Mouse (Mus musculus) heart, embryonic 13.5 days (tissue): ENCODE measurements around the gene Ptges3l. TPM values are rescaled to one million over a fixed set of nuclear protein-coding genes. Genes with fewer than 3 reads are reported as not detected.
"Not testable (repeated sequence)": the region's sequence is repeated elsewhere in the genome, so short reads cannot be mapped to it uniquely, and the experiment has no call there.

Experiments
- ATAC-seq: fragments of 200-750 bp; cut with Nextera tagmentation; 2 replicates; pipeline ENCODE4 v1.8.0; 2017; ENCODE audit warnings: moderate TSS enrichment; ENCODE audit not compliant: insufficient number of reproducible peaks, low FRiP score, low TSS enrichment; ENCODE audit errors: extremely low read depth
- H3K27ac ChIP-seq: fragments of 300-500 bp; sonication (generic); replicated peaks from 2 replicates; pipeline ENCODE4 v1.5.1; 2015; ENCODE audit warnings: moderate library complexity, mild to moderate bottlenecking, inconsistent platforms
- H3K27me3 ChIP-seq: fragments of 300-500 bp; sonication (generic); replicated peaks from 2 replicates; pipeline ENCODE4 v1.6.1; 2015; ENCODE audit warnings: mild to moderate bottlenecking, inconsistent platforms
- H3K36me3 ChIP-seq: fragments of 300-500 bp; sonication (generic); 2 replicates; pipeline ENCODE4 v1.6.1; 2015; ENCODE audit warnings: mild to moderate bottlenecking, inconsistent platforms
- H3K4me1 ChIP-seq: fragments of 300-500 bp; sonication (generic); 2 replicates; pipeline ENCODE4 v1.6.1; 2015; ENCODE audit warnings: inconsistent platforms
- H3K4me2 ChIP-seq: fragments of 300-500 bp; sonication (generic); 2 replicates; pipeline ENCODE4 v1.6.1; 2015; ENCODE audit warnings: inconsistent platforms, mild to moderate bottlenecking, moderate library complexity
- H3K4me3 ChIP-seq: fragments of 300-500 bp; sonication (generic); 2 replicates; pipeline ENCODE4 v1.5.1; 2015; ENCODE audit warnings: moderate library complexity, mild to moderate bottlenecking, inconsistent platforms
- H3K9ac ChIP-seq: fragments of 300-500 bp; sonication (generic); 2 replicates; pipeline ENCODE4 v1.6.1; 2015; ENCODE audit warnings: inconsistent platforms, mild to moderate bottlenecking, moderate library complexity
- H3K9me3 ChIP-seq: fragments of 300-500 bp; sonication (generic); 2 replicates; pipeline ENCODE4 v1.6.1; 2016; ENCODE audit warnings: inconsistent platforms
- WGBS: fragments of 180-500 bp; shearing (Covaris S2); methylation state at CpG from one replicate; pipeline ENCODE4 v1.1.7; 2015; ENCODE audit warnings: mixed read lengths; 5-methylcytosine and 5-hydroxymethylcytosine counted together
- polyA plus RNA-seq: library from polyadenylated mRNA; unstranded; fragments of >200 nt; fragmentation: Nextera tagmentation; extraction: Ambion mirVana; gene quantifications from 2 replicates; pipeline ENCODE4 v1.2.1, GENCODE M21; 2015

Gene Ptges3l
- polyA plus RNA-seq, 1 experiment from 2014 or later, result 71.6 TPM

GRCm38 (mm10) chr11:101418991-101419390 lies 6.1 kb downstream of the Ptges3l start:
- Histone ChIP-seq H3K4me1 (peaks cover 31% of the 10 kb centered on the region), H3K4me2 (no peak overlapping the region), H3K36me3 (peaks cover 38% of the 10 kb centered on the region), H3K9ac (no peak overlapping the region), H3K27ac (no peak overlapping the region), H3K4me3 (no peak overlapping the region), H3K27me3 (no peaks in the 10 kb centered on the region), H3K9me3 (no peaks in the 10 kb centered on the region)
- no peak for ATAC-seq
- 45% methylated on average over 6 of the region's 6 CpGs for WGBS

DNA sequence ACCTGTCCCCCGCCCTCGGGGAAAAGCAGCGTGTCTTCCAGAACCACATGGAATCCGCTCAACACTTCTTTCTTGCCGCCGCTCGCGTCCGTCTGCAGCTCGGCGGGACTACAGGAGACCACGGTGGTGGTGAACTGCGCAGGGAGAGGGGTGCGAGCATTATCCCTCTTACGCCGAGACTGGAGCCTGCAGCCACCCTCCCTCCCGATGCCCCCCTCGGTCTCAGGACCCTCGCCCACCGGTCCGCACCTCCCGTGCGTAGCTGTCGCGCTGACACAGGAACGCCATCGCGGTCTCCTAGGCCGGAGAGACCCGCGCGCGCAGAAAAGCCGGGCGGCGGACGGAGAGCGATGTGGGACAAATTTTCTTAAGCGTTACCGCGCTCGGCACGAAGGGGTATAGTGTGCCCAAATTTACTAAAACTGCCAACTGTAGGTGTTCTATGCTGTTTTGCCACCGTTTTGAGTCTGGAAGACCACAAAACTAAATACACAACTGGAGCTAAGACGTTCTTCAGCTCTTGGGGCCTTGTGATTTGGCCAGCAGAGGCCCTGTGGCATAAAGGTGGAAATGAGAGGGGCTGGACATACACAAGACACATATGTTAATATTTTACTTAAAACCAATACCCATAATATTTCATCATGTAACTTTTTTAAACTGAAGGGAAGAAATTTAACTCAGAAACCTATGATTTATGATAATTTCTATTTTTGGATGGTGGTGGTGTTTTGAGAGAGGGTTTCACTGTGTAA lies 7.9 kb downstream of the Ptges3l start, which contains the start of gene Aarsd1:
Aarsd1 (minus strand) TSS at position 515 of the 755 bp plus-strand sequence.
- no peaks in the 10 kb centered on the region for H3K9me3 ChIP-seq
- H3K36me3 ChIP-seq, result peaks cover 52% of the 10 kb centered on the region
- H3K27ac ChIP-seq, result peak within 1 kb of the TSS; percentile 73
- peaks cover 18% of the 10 kb centered on the region for H3K4me1 ChIP-seq
- peak within 1 kb of the TSS; percentile 91 for H3K9ac ChIP-seq
- peak within 1 kb of the TSS; percentile 93 for H3K4me2 ChIP-seq
- H3K4me3 ChIP-seq, result peak within 1 kb of the TSS; percentile 90
- ATAC-seq, result peak; percentile 44; the same call in 1 of the 2 replicates
- WGBS, result under 1% methylated on average over 45 of the region's 45 CpGs
- no peaks in the 10 kb centered on the region for H3K27me3 ChIP-seq

GRCm38 (mm10) chr11:101416433-101417100 lies 8.6 kb downstream of the Ptges3l start:
- peaks cover 55% of the 10 kb centered on the region for H3K36me3 ChIP-seq
- H3K9ac ChIP-seq, result peak overlapping the region; percentile 91
- 3% methylated on average over 11 of the region's 11 CpGs for WGBS
- peaks cover 13% of the 10 kb centered on the region for H3K4me1 ChIP-seq
- peak overlapping the region; percentile 90 for H3K4me3 ChIP-seq
- H3K4me2 ChIP-seq, result peak overlapping the region; percentile 93
- ATAC-seq, result peak; percentile 29
- no peaks in the 10 kb centered on the region for H3K27me3 ChIP-seq
- H3K9me3 ChIP-seq, result no peaks in the 10 kb centered on the region
- H3K27ac ChIP-seq, result peak overlapping the region; percentile 73

DNA sequence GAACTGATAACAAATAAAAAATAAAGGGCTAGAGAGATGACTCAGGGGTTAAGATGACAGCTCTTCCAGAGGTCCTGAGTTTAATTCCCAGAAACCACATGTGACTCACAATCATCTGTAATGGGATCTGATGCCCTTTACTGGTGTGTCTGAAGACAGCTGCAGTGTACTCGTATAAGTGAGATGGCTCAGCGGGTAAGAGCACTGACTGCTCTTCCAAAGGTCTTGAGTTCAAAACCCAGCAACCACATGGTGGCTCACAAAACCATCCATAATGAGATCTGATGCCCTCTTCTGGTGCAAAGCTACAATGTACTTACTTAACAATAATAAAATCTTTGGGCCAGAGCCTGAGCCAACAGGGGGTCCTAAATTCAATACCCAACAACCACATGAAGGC lies 9.8 kb downstream of the Ptges3l start:
- Histone ChIP-seq H3K4me1 (peaks cover 13% of the 10 kb centered on the region), H3K36me3 (peaks cover 55% of the 10 kb centered on the region), H3K4me3 (no peak overlapping the region), H3K4me2 (no peak overlapping the region), H3K9me3 (no peaks in the 10 kb centered on the region), H3K9ac (no peak overlapping the region), H3K27me3 (no peaks in the 10 kb centered on the region), H3K27ac (no peak overlapping the region)
- no peak for ATAC-seq
- 86% methylated on average over 2 of the region's 2 CpGs for WGBS

DNA sequence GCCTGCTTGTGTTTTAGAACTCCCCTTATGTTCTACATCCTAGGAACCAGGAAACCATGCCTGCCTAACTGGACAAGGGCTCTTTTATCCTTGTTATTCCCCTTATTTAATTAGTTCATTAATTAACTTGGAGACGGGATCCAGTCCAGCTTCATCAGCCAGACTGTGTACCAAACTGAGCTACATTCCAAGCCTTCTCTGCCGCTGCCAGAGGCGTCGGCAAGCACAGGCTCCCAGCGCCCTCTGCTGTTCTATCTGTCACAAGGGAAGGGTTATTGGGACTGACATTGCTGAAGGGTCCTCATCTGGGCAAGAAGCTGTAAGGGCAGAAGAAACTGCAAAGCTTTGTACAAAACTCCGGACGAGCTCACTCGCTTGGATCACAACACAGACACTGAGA lies 30.0 kb downstream of the Ptges3l start:
- ATAC-seq, result no peak
- H3K4me2 ChIP-seq, result no peak overlapping the region
- WGBS, result 8% methylated on average over 8 of the region's 8 CpGs

GRCm38 (mm10) chr11:101381817-101382216 lies 43.3 kb downstream of the Ptges3l start:
- Histone ChIP-seq H3K36me3 (no peaks in the 10 kb centered on the region), H3K27ac (no peak overlapping the region), H3K9me3 (no peaks in the 10 kb centered on the region), H3K4me2 (no peak overlapping the region), H3K9ac (no peak overlapping the region), H3K4me1 (no peaks in the 10 kb centered on the region), H3K27me3 (no peaks in the 10 kb centered on the region), H3K4me3 (no peak overlapping the region)
- no peak for ATAC-seq
- 19% methylated on average over 4 of the region's 4 CpGs for WGBS

More for the DNA sequence above, 30.0 kb downstream of the Ptges3l start:
- Histone ChIP-seq H3K27ac (no peak overlapping the region), H3K9ac (no peak overlapping the region), H3K27me3 (no peaks in the 10 kb centered on the region), H3K36me3 (no peaks in the 10 kb centered on the region), H3K4me1 (no peaks in the 10 kb centered on the region), H3K4me3 (no peak overlapping the region), H3K9me3 (no peaks in the 10 kb centered on the region)

GRCm38 (mm10) chr11:101378926-101379325 lies 46.2 kb downstream of the Ptges3l start:
- no peaks in the 10 kb centered on the region for H3K9me3 ChIP-seq
- ATAC-seq, result no peak
- no peaks in the 10 kb centered on the region for H3K4me1 ChIP-seq
- no peak overlapping the region for H3K4me2 ChIP-seq
- H3K27ac ChIP-seq, result no peak overlapping the region
- H3K27me3 ChIP-seq, result 0 out of 2 replicates have a peak, but pooled peaks cover 3% of the 10 kb centered on the region
- no peak overlapping the region for H3K4me3 ChIP-seq
- no peak overlapping the region for H3K9ac ChIP-seq
- H3K36me3 ChIP-seq, result no peaks in the 10 kb centered on the region
- WGBS, result 76% methylated on average over 6 of the region's 6 CpGs

DNA sequence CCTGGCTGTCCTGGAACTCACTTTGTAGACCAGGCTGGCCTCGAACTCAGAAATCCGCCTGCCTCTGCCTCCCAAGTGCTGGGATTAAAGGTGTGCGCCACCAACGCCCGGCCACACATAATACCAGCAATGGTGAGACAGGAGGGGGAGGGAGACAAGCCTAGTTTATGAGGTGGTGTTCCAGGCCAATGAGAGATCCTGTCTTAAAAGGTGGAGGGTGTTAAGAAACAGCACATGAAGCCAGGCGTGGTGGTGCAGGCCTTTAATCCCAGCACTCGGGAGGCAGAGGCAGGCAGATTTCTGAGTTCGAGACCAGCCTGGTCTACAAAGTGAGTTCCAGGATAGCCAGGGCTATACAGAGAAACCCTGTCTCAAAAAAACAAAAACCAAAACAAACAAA lies 46.9 kb downstream of the Ptges3l start:
- not testable (repeated sequence) for H3K4me1 ChIP-seq, H3K36me3 ChIP-seq, H3K4me2 ChIP-seq, H3K27me3 ChIP-seq, H3K27ac ChIP-seq, H3K4me3 ChIP-seq, H3K9me3 ChIP-seq, H3K9ac ChIP-seq, ATAC-seq
- WGBS, result 79% methylated on average over 8 of the region's 8 CpGs

DNA sequence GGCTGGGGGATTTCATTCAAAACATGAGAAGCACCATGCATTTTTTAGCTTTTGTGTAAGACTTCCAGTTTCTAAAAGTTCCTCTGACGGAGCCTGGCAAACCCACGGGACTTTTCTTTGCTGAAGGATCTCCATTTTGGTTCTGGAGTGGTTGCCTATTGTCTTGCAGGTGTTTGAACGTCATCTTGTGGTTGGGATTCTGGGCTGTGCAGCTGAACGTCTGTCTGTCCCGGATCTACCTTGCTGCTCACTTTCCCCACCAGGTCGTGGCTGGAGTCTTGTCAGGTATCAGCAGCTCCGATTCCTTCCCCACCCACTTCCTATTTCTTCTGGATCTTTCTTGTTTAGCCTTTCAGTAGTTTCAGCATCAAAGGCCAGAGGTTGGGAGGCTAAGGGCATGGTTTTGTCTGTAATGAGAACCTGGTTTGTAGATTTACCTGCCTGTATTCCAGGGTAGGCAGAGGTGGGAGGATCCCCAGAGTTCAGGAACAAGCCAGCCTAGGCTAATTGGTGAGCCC lies 50.7 kb downstream of the Ptges3l start:
- Histone ChIP-seq H3K9ac (no peak overlapping the region), H3K36me3 (no peaks in the 10 kb centered on the region), H3K27me3 (0 out of 2 replicates have a peak, but pooled peaks cover 3% of the 10 kb centered on the region), H3K4me3 (no peak overlapping the region), H3K9me3 (0 out of 2 replicates have a peak, but pooled peaks cover 2% of the 10 kb centered on the region), H3K27ac (no peak overlapping the region), H3K4me1 (no peaks in the 10 kb centered on the region), H3K4me2 (no peak overlapping the region)
- no peak for ATAC-seq
- 57% methylated on average over 7 of the region's 7 CpGs for WGBS

- Histone ChIP-seq H3K9me3 (0 out of 2 replicates have a peak, but pooled peaks cover 2% of the 10 kb centered on the region), H3K36me3 (no peaks in the 10 kb centered on the region), H3K27ac (no peak overlapping the region), H3K9ac (no peak overlapping the region), H3K4me1 (no peaks in the 10 kb centered on the region), H3K27me3 (0 out of 2 replicates have a peak, but pooled peaks cover 3% of the 10 kb centered on the region), H3K4me2 (no peak overlapping the region), H3K4me3 (no peak overlapping the region)
- no peak for ATAC-seq
- 69% methylated on average over 5 of the region's 5 CpGs for WGBS
Measured at GRCm38 (mm10) chr11:101370141-101370540, 55.0 kb downstream of the Ptges3l start.
